Mouse (Mus musculus): Measurements from ENCODE around the gene Dtx3. TPM values are rescaled to one million over a fixed set of nuclear protein-coding genes. Genes with fewer than 3 reads are reported as not detected.
"Not testable (repeated sequence)": the region's sequence is repeated elsewhere in the genome, so short reads cannot be mapped to it uniquely, and the experiment has no call there.

The Dtx3 gene
- total RNA-seq, 1 experiment, result 29.5 TPM

GRCm38 (mm10) chr10:127156511-127156910, 39.0 kb downstream of the Dtx3 start:
- Histone ChIP-seq H3K36me3 (ENCODE audit: control insufficient read depth, insufficient read depth, low read length, poor library complexity, severe bottlenecking) (no peaks in the 10 kb centered on the region), H3K4me1 (ENCODE audit: control insufficient read depth in 2 of 2, insufficient read depth in 2 of 2, low read length in 2 of 2, poor library complexity in 1 of 2) (no peaks in the 10 kb centered on the region), H3K4me3 (ENCODE audit: insufficient read depth in 1 of 2, low read depth in 1 of 2, low read length in 2 of 2, poor library complexity in 1 of 2, severe bottlenecking in 1 of 2) (no peak overlapping the region), H3K9me3 (ENCODE audit: control insufficient read depth, insufficient read depth, low read depth, low read length) (no peaks in the 10 kb centered on the region), H3K27ac (ENCODE audit: insufficient read depth, low read depth, low read length, poor library complexity, severe bottlenecking) (no peak overlapping the region), H3K9ac (ENCODE audit: insufficient read depth, low read depth, low read length, poor library complexity, severe bottlenecking) (no peak overlapping the region)
- DNase-seq (ENCODE audit: low read depth, low spot score), result no peak
- TF ChIP-seq MAFK (IDR thresholded peaks at IDR 0.05; ENCODE audit: insufficient read depth, low read depth, low read length) (no peak), CHD2 (IDR thresholded peaks at IDR 0.05; ENCODE audit: low read depth, low read length) (no peak), HCFC1 (IDR thresholded peaks at IDR 0.05; ENCODE audit: borderline replicate concordance, insufficient read depth, low read length) (no peak), ZNF384 (IDR thresholded peaks at IDR 0.05; ENCODE audit: low read depth, low read length) (no peak)
- in situ Hi-C loops (cut with MboI; ENCODE audit: low sequenced_read_pairs in 2 of 2, unreplicated experiment in 2 of 2), result no loop called here

GRCm38 (mm10) chr10:127156089-127156488, 39.4 kb downstream of the Dtx3 start:
- in situ Hi-C loops (cut with MboI; ENCODE audit: low sequenced_read_pairs in 2 of 2, unreplicated experiment in 2 of 2), result no loop called here
- Histone ChIP-seq H3K4me1 (ENCODE audit: control insufficient read depth in 2 of 2, insufficient read depth in 2 of 2, low read length in 2 of 2, poor library complexity in 1 of 2) (no peaks in the 10 kb centered on the region), H3K36me3 (ENCODE audit: control insufficient read depth, insufficient read depth, low read length, poor library complexity, severe bottlenecking) (no peaks in the 10 kb centered on the region), H3K27ac (ENCODE audit: insufficient read depth, low read depth, low read length, poor library complexity, severe bottlenecking) (no peak overlapping the region), H3K4me3 (ENCODE audit: insufficient read depth in 1 of 2, low read depth in 1 of 2, low read length in 2 of 2, poor library complexity in 1 of 2, severe bottlenecking in 1 of 2) (no peak overlapping the region), H3K9me3 (ENCODE audit: control insufficient read depth, insufficient read depth, low read depth, low read length) (no peaks in the 10 kb centered on the region), H3K9ac (ENCODE audit: insufficient read depth, low read depth, low read length, poor library complexity, severe bottlenecking) (no peak overlapping the region)
- TF ChIP-seq HCFC1 (IDR thresholded peaks at IDR 0.05; ENCODE audit: borderline replicate concordance, insufficient read depth, low read length) (no peak), MAFK (IDR thresholded peaks at IDR 0.05; ENCODE audit: insufficient read depth, low read depth, low read length) (no peak), ZNF384 (IDR thresholded peaks at IDR 0.05; ENCODE audit: low read depth, low read length) (no peak), ZC3H11A (IDR thresholded peaks at IDR 0.05; ENCODE audit: borderline replicate concordance, low read depth, low read length) (no peak), CHD2 (IDR thresholded peaks at IDR 0.05; ENCODE audit: low read depth, low read length) (no peak)
- no peak for DNase-seq (ENCODE audit: low read depth, low spot score)

GRCm38 (mm10) chr10:127154652-127155051, 40.9 kb downstream of the Dtx3 start:
- no peaks in the 10 kb centered on the region for H3K4me1 ChIP-seq (ENCODE audit: control insufficient read depth in 2 of 2, insufficient read depth in 2 of 2, low read length in 2 of 2, poor library complexity in 1 of 2)
- H3K9ac ChIP-seq (ENCODE audit: insufficient read depth, low read depth, low read length, poor library complexity, severe bottlenecking), result no peak overlapping the region
- no peaks in the 10 kb centered on the region for H3K36me3 ChIP-seq (ENCODE audit: control insufficient read depth, insufficient read depth, low read length, poor library complexity, severe bottlenecking)
- no peak for DNase-seq (ENCODE audit: low read depth, low spot score)
- no peak overlapping the region for H3K27ac ChIP-seq (ENCODE audit: insufficient read depth, low read depth, low read length, poor library complexity, severe bottlenecking)
- no peaks in the 10 kb centered on the region for H3K9me3 ChIP-seq (ENCODE audit: control insufficient read depth, insufficient read depth, low read depth, low read length)
- H3K4me3 ChIP-seq (ENCODE audit: insufficient read depth in 1 of 2, low read depth in 1 of 2, low read length in 2 of 2, poor library complexity in 1 of 2, severe bottlenecking in 1 of 2), result no peak overlapping the region
- TF ChIP-seq MAFK (IDR thresholded peaks at IDR 0.05; ENCODE audit: insufficient read depth, low read depth, low read length) (no peak), CHD2 (IDR thresholded peaks at IDR 0.05; ENCODE audit: low read depth, low read length) (no peak), HCFC1 (IDR thresholded peaks at IDR 0.05; ENCODE audit: borderline replicate concordance, insufficient read depth, low read length) (no peak), ZNF384 (IDR thresholded peaks at IDR 0.05; ENCODE audit: low read depth, low read length) (no peak), ZC3H11A (IDR thresholded peaks at IDR 0.05; ENCODE audit: borderline replicate concordance, low read depth, low read length) (no peak)
- in situ Hi-C loops (cut with MboI; ENCODE audit: low sequenced_read_pairs in 2 of 2, unreplicated experiment in 2 of 2), result no loop called here

GRCm38 (mm10) chr10:127154241-127154640, 41.3 kb downstream of the Dtx3 start:
- no peak for DNase-seq (ENCODE audit: low read depth, low spot score)
- TF ChIP-seq ZC3H11A (IDR thresholded peaks at IDR 0.05; ENCODE audit: borderline replicate concordance, low read depth, low read length) (no peak), CHD2 (IDR thresholded peaks at IDR 0.05; ENCODE audit: low read depth, low read length) (no peak), HCFC1 (IDR thresholded peaks at IDR 0.05; ENCODE audit: borderline replicate concordance, insufficient read depth, low read length) (no peak), MAFK (IDR thresholded peaks at IDR 0.05; ENCODE audit: insufficient read depth, low read depth, low read length) (no peak), ZNF384 (IDR thresholded peaks at IDR 0.05; ENCODE audit: low read depth, low read length) (no peak)

GRCm38 (mm10) chr10:127153323-127153722, 42.2 kb downstream of the Dtx3 start:
- H3K4me3 ChIP-seq (ENCODE audit: insufficient read depth in 1 of 2, low read depth in 1 of 2, low read length in 2 of 2, poor library complexity in 1 of 2, severe bottlenecking in 1 of 2), result no peak overlapping the region
- no peaks in the 10 kb centered on the region for H3K9me3 ChIP-seq (ENCODE audit: control insufficient read depth, insufficient read depth, low read depth, low read length)
- H3K9ac ChIP-seq (ENCODE audit: insufficient read depth, low read depth, low read length, poor library complexity, severe bottlenecking), result no peak overlapping the region
- no peak for TF ChIP-seq ZNF384 (IDR thresholded peaks at IDR 0.05; ENCODE audit: low read depth, low read length)
- TF ChIP-seq CHD2 (IDR thresholded peaks at IDR 0.05; ENCODE audit: low read depth, low read length), result no peak
- no peak for TF ChIP-seq MAFK (IDR thresholded peaks at IDR 0.05; ENCODE audit: insufficient read depth, low read depth, low read length)
- TF ChIP-seq ZC3H11A (IDR thresholded peaks at IDR 0.05; ENCODE audit: borderline replicate concordance, low read depth, low read length), result no peak
- TF ChIP-seq HCFC1 (IDR thresholded peaks at IDR 0.05; ENCODE audit: borderline replicate concordance, insufficient read depth, low read length), result no peak
- H3K4me1 ChIP-seq (ENCODE audit: control insufficient read depth in 2 of 2, insufficient read depth in 2 of 2, low read length in 2 of 2, poor library complexity in 1 of 2), result no peaks in the 10 kb centered on the region
- DNase-seq (ENCODE audit: low read depth, low spot score), result no peak
- no peaks in the 10 kb centered on the region for H3K36me3 ChIP-seq (ENCODE audit: control insufficient read depth, insufficient read depth, low read length, poor library complexity, severe bottlenecking)
- no peak overlapping the region for H3K27ac ChIP-seq (ENCODE audit: insufficient read depth, low read depth, low read length, poor library complexity, severe bottlenecking)
- in situ Hi-C loops (cut with MboI; ENCODE audit: low sequenced_read_pairs in 2 of 2, unreplicated experiment in 2 of 2), result no loop called here

More at GRCm38 (mm10) chr10:127154241-127154640, 41.3 kb downstream of the Dtx3 start:
- H3K27ac ChIP-seq (ENCODE audit: insufficient read depth, low read depth, low read length, poor library complexity, severe bottlenecking), result no peak overlapping the region
- H3K4me3 ChIP-seq (ENCODE audit: insufficient read depth in 1 of 2, low read depth in 1 of 2, low read length in 2 of 2, poor library complexity in 1 of 2, severe bottlenecking in 1 of 2), result no peak overlapping the region
- no peaks in the 10 kb centered on the region for H3K4me1 ChIP-seq (ENCODE audit: control insufficient read depth in 2 of 2, insufficient read depth in 2 of 2, low read length in 2 of 2, poor library complexity in 1 of 2)
- in situ Hi-C loops (cut with MboI; ENCODE audit: low sequenced_read_pairs in 2 of 2, unreplicated experiment in 2 of 2), result no loop called here
- no peaks in the 10 kb centered on the region for H3K36me3 ChIP-seq (ENCODE audit: control insufficient read depth, insufficient read depth, low read length, poor library complexity, severe bottlenecking)
- no peak overlapping the region for H3K9ac ChIP-seq (ENCODE audit: insufficient read depth, low read depth, low read length, poor library complexity, severe bottlenecking)
- no peaks in the 10 kb centered on the region for H3K9me3 ChIP-seq (ENCODE audit: control insufficient read depth, insufficient read depth, low read depth, low read length)

- H3K4me3 ChIP-seq (ENCODE audit: insufficient read depth in 1 of 2, low read depth in 1 of 2, low read length in 2 of 2, poor library complexity in 1 of 2, severe bottlenecking in 1 of 2); in situ Hi-C loops (cut with MboI; ENCODE audit: low sequenced_read_pairs in 2 of 2, unreplicated experiment in 2 of 2); H3K9ac ChIP-seq (ENCODE audit: insufficient read depth, low read depth, low read length, poor library complexity, severe bottlenecking); H3K27ac ChIP-seq (ENCODE audit: insufficient read depth, low read depth, low read length, poor library complexity, severe bottlenecking); H3K9me3 ChIP-seq (ENCODE audit: control insufficient read depth, insufficient read depth, low read depth, low read length); H3K36me3 ChIP-seq (ENCODE audit: control insufficient read depth, insufficient read depth, low read length, poor library complexity, severe bottlenecking); DNase-seq (ENCODE audit: low read depth, low spot score); H3K4me1 ChIP-seq (ENCODE audit: control insufficient read depth in 2 of 2, insufficient read depth in 2 of 2, low read length in 2 of 2, poor library complexity in 1 of 2): not testable (repeated sequence)
Measured at GRCm38 (mm10) chr10:127152556-127152955, 43.0 kb downstream of the Dtx3 start.

GRCm38 (mm10) chr10:127151233-127151632, 44.3 kb downstream of the Dtx3 start:
- H3K27ac ChIP-seq (ENCODE audit: insufficient read depth, low read depth, low read length, poor library complexity, severe bottlenecking); DNase-seq (ENCODE audit: low read depth, low spot score); H3K4me3 ChIP-seq (ENCODE audit: insufficient read depth in 1 of 2, low read depth in 1 of 2, low read length in 2 of 2, poor library complexity in 1 of 2, severe bottlenecking in 1 of 2); H3K4me1 ChIP-seq (ENCODE audit: control insufficient read depth in 2 of 2, insufficient read depth in 2 of 2, low read length in 2 of 2, poor library complexity in 1 of 2); H3K9me3 ChIP-seq (ENCODE audit: control insufficient read depth, insufficient read depth, low read depth, low read length); in situ Hi-C loops (cut with MboI; ENCODE audit: low sequenced_read_pairs in 2 of 2, unreplicated experiment in 2 of 2); H3K36me3 ChIP-seq (ENCODE audit: control insufficient read depth, insufficient read depth, low read length, poor library complexity, severe bottlenecking); H3K9ac ChIP-seq (ENCODE audit: insufficient read depth, low read depth, low read length, poor library complexity, severe bottlenecking): not testable (repeated sequence)

Data from ES-E14 (cell line).